Mouse (Mus musculus): ENCODE data around the gene Ccm2. TPM values are rescaled to one million over a fixed set of nuclear protein-coding genes. Genes with fewer than 3 reads are reported as not detected.

Ccm2 gene
- total and polyA plus RNA-seq, 2 experiments: 16.5 to 49.6 TPM

GRCm38 (mm10) chr11:6527256-6528185 lies 19.2 kb upstream of the Ccm2 start:
- TF ChIP-seq POLR2A (IDR thresholded peaks at IDR 0.05; ENCODE audit: extremely low read depth, insufficient read depth, low read length) (no peak), CTCF (IDR thresholded peaks at IDR 0.05; ENCODE audit: low read depth, low read length) (no peak)
- no peak for DNase-seq (ENCODE audit: extremely low read depth, low read depth, low spot score)
- Histone ChIP-seq H3K4me3 (ENCODE audit: insufficient read depth, low read depth, low read length) (peak overlapping the region; percentile 86), H3K36me3 (ENCODE audit: control insufficient read depth, insufficient read depth, low read length) (peaks cover 23% of the 10 kb centered on the region), H3K79me2 (ENCODE audit: control insufficient read depth, insufficient read depth, low read length) (no peaks in the 10 kb centered on the region), H3K27ac (replicated peaks; ENCODE audit: insufficient read depth, low read depth, low read length) (peak overlapping the region; percentile 57), H3K9ac (ENCODE audit: low read depth, low read length) (peak overlapping the region; percentile 74), H3K27me3 (ENCODE audit: control insufficient read depth, insufficient read depth, low read length) (no peaks in the 10 kb centered on the region), H3K4me1 (ENCODE audit: control insufficient read depth, insufficient read depth, low read length) (peaks cover 1% of the 10 kb centered on the region; the same call in 1 of the 2 replicates)
- WGBS: 20% methylated on average over 10 of the region's 10 CpGs

- TF ChIP-seq POLR2A (IDR thresholded peaks at IDR 0.05; ENCODE audit: extremely low read depth, insufficient read depth, low read length): peak; percentile 74
- peak; percentile 80 for TF ChIP-seq CTCF (IDR thresholded peaks at IDR 0.05; ENCODE audit: low read depth, low read length)
- DNase-seq (ENCODE audit: extremely low read depth, low read depth, low spot score): peak; percentile 85
- Histone ChIP-seq H3K27me3 (ENCODE audit: control insufficient read depth, insufficient read depth, low read length) (no peaks in the 10 kb centered on the region), H3K4me3 (ENCODE audit: insufficient read depth, low read depth, low read length) (peak overlapping the region; percentile 86), H3K36me3 (ENCODE audit: control insufficient read depth, insufficient read depth, low read length) (peaks cover 23% of the 10 kb centered on the region), H3K27ac (replicated peaks; ENCODE audit: insufficient read depth, low read depth, low read length) (peak overlapping the region; percentile 57), H3K4me1 (ENCODE audit: control insufficient read depth, insufficient read depth, low read length) (peaks cover 1% of the 10 kb centered on the region; the same call in 1 of the 2 replicates), H3K9ac (ENCODE audit: low read depth, low read length) (peak overlapping the region; percentile 74), H3K79me2 (ENCODE audit: control insufficient read depth, insufficient read depth, low read length) (no peaks in the 10 kb centered on the region)
- WGBS: under 1% methylated on average over 51 of the region's 51 CpGs
Observed at GRCm38 (mm10) chr11:6528186-6529006, 18.3 kb upstream of the Ccm2 start.

- Histone ChIP-seq H3K27ac (replicated peaks; ENCODE audit: insufficient read depth, low read depth, low read length) (no peak overlapping the region), H3K79me2 (ENCODE audit: control insufficient read depth, insufficient read depth, low read length) (no peaks in the 10 kb centered on the region), H3K4me3 (ENCODE audit: insufficient read depth, low read depth, low read length) (no peak overlapping the region), H3K27me3 (ENCODE audit: control insufficient read depth, insufficient read depth, low read length) (no peaks in the 10 kb centered on the region), H3K4me1 (ENCODE audit: control insufficient read depth, insufficient read depth, low read length) (peaks cover 1% of the 10 kb centered on the region; the same call in 1 of the 2 replicates), H3K36me3 (ENCODE audit: control insufficient read depth, insufficient read depth, low read length) (peaks cover 17% of the 10 kb centered on the region), H3K9ac (ENCODE audit: low read depth, low read length) (no peak overlapping the region)
- peak; percentile 84 for DNase-seq (ENCODE audit: extremely low read depth, low read depth, low spot score)
- TF ChIP-seq POLR2A (IDR thresholded peaks at IDR 0.05; ENCODE audit: extremely low read depth, insufficient read depth, low read length): no peak
- TF ChIP-seq CTCF (IDR thresholded peaks at IDR 0.05; ENCODE audit: low read depth, low read length): no peak
- WGBS: 74% methylated on average over 8 of the region's 8 CpGs
Observed at GRCm38 (mm10) chr11:6529961-6530360, 16.7 kb upstream of the Ccm2 start.

- 86% methylated on average over 3 of the region's 3 CpGs for WGBS
- no peaks in the 10 kb centered on the region for H3K79me2 ChIP-seq (ENCODE audit: control insufficient read depth, insufficient read depth, low read length)
- no peaks in the 10 kb centered on the region for H3K27me3 ChIP-seq (ENCODE audit: control insufficient read depth, insufficient read depth, low read length)
- no peak overlapping the region for H3K9ac ChIP-seq (ENCODE audit: low read depth, low read length)
- H3K27ac ChIP-seq (replicated peaks; ENCODE audit: insufficient read depth, low read depth, low read length): no peak overlapping the region
- H3K4me3 ChIP-seq (ENCODE audit: insufficient read depth, low read depth, low read length): no peak overlapping the region
- peaks cover 9% of the 10 kb centered on the region for H3K36me3 ChIP-seq (ENCODE audit: control insufficient read depth, insufficient read depth, low read length)
- no peak for DNase-seq (ENCODE audit: extremely low read depth, low read depth, low spot score)
- TF ChIP-seq POLR2A (IDR thresholded peaks at IDR 0.05; ENCODE audit: extremely low read depth, insufficient read depth, low read length) (no peak), CTCF (IDR thresholded peaks at IDR 0.05; ENCODE audit: low read depth, low read length) (no peak)
- peaks cover 1% of the 10 kb centered on the region; the same call in 1 of the 2 replicates for H3K4me1 ChIP-seq (ENCODE audit: control insufficient read depth, insufficient read depth, low read length)
Observed at GRCm38 (mm10) chr11:6530746-6531145, 15.9 kb upstream of the Ccm2 start.

- Histone ChIP-seq H3K4me1 (ENCODE audit: control insufficient read depth, insufficient read depth, low read length) (peaks cover 7% of the 10 kb centered on the region), H3K27me3 (ENCODE audit: control insufficient read depth, insufficient read depth, low read length) (no peaks in the 10 kb centered on the region), H3K36me3 (ENCODE audit: control insufficient read depth, insufficient read depth, low read length) (no peaks in the 10 kb centered on the region), H3K4me3 (ENCODE audit: insufficient read depth, low read depth, low read length) (no peak overlapping the region), H3K27ac (replicated peaks; ENCODE audit: insufficient read depth, low read depth, low read length) (no peak overlapping the region), H3K9ac (ENCODE audit: low read depth, low read length) (no peak overlapping the region), H3K79me2 (ENCODE audit: control insufficient read depth, insufficient read depth, low read length) (peaks cover 6% of the 10 kb centered on the region; the same call in 1 of the 2 replicates)
- no peak for DNase-seq (ENCODE audit: extremely low read depth, low read depth, low spot score)
- TF ChIP-seq CTCF (IDR thresholded peaks at IDR 0.05; ENCODE audit: low read depth, low read length): no peak
- TF ChIP-seq POLR2A (IDR thresholded peaks at IDR 0.05; ENCODE audit: extremely low read depth, insufficient read depth, low read length): no peak
- 80% methylated on average over 3 of the region's 3 CpGs for WGBS
Observed at GRCm38 (mm10) chr11:6544683-6545082, 2.0 kb upstream of the Ccm2 start.
